Mouse (Mus musculus) kidney, postnatal 0 days (tissue): ENCODE data around the gene 3110082I17Rik. TPM values are rescaled to one million over a fixed set of nuclear protein-coding genes. Genes with fewer than 3 reads are reported as not detected.

Source experiments
- ATAC-seq: fragments of 200-750 bp; cut with Nextera tagmentation; replicated peaks from 2 replicates; pipeline ENCODE4 v1.8.0; 2017; ENCODE audit warnings: low read depth, moderate number of reproducible peaks, moderate TSS enrichment, moderate library complexity; ENCODE audit not compliant: low FRiP score
- DNase-seq: peaks from one replicate; pipeline ENCODE4 v3.0.0-alpha.2; 2016; ENCODE audit warnings: low spot score
- H3K27ac ChIP-seq: fragments of 300-500 bp; sonication (generic); 2 replicates; pipeline ENCODE4 v1.5.1; 2014; ENCODE audit warnings: mild to moderate bottlenecking
- H3K27me3 ChIP-seq: fragments of 300-500 bp; sonication (generic); 2 replicates; pipeline ENCODE4 v1.6.1; 2014; ENCODE audit warnings: low read length, mixed read lengths; ENCODE audit not compliant: insufficient read depth
- H3K36me3 ChIP-seq: fragments of 300-500 bp; sonication (generic); 2 replicates; pipeline ENCODE4 v1.6.1; 2014; ENCODE audit warnings: low read length, mixed read lengths; ENCODE audit not compliant: insufficient read depth
- H3K4me1 ChIP-seq: fragments of 300-500 bp; sonication (generic); replicated peaks from 2 replicates; pipeline ENCODE4 v1.6.1; 2014; ENCODE audit warnings: antibody characterized with exemption, low read length, mixed read lengths; ENCODE audit not compliant: insufficient read depth
- H3K4me2 ChIP-seq: fragments of 300-500 bp; sonication (generic); 2 replicates; pipeline ENCODE4 v1.6.1; 2014; ENCODE audit warnings: mild to moderate bottlenecking, low read length, moderate library complexity, mixed read lengths
- H3K4me3 ChIP-seq: fragments of 300-500 bp; sonication (generic); replicated peaks from 2 replicates; pipeline ENCODE4 v1.5.1; 2014; ENCODE audit warnings: low read depth, low read length
- H3K9ac ChIP-seq: fragments of 300-500 bp; sonication (generic); 2 replicates; pipeline ENCODE4 v1.6.1; 2014; ENCODE audit warnings: low read depth, low read length
- H3K9me3 ChIP-seq: fragments of 300-500 bp; sonication (generic); replicated peaks from 2 replicates; pipeline ENCODE4 v1.6.1; 2016; ENCODE audit warnings: low read length, inconsistent platforms, mixed read lengths
- CTCF ChIP-seq: IDR thresholded peaks from 2 replicates; pipeline ENCODE4 v1.5.1; 2016; ENCODE audit warnings: antibody characterized with exemption, low read depth, mild to moderate bottlenecking, moderate library complexity
- WGBS: fragments of 180-500 bp; shearing (Covaris S2); extraction: QIAGEN DNeasy Blood & Tissue Kit; methylation state at CpG from one replicate; pipeline ENCODE4 v1.1.7; 2014; 5-methylcytosine and 5-hydroxymethylcytosine counted together
- polyA plus RNA-seq: library from polyadenylated mRNA; unstranded; fragments of >200 nt; fragmentation: Nextera tagmentation; extraction: Ambion mirVana; gene quantifications from 2 replicates; pipeline ENCODE4 v1.2.1, GENCODE M21; 2015

3110082I17Rik gene
- polyA plus RNA-seq, 1 experiment from 2014 or later: 25.6 TPM

GRCm38 (mm10) chr5:139440451-139440850 is 19.9 kb downstream of the 3110082I17Rik start:
- Histone ChIP-seq H3K4me3 (no peak overlapping the region), H3K4me1 (no peaks in the 10 kb centered on the region), H3K9ac (no peak overlapping the region), H3K27ac (no peak overlapping the region), H3K9me3 (no peaks in the 10 kb centered on the region), H3K27me3 (no peaks in the 10 kb centered on the region), H3K4me2 (no peak overlapping the region), H3K36me3 (no peaks in the 10 kb centered on the region)
- 78% methylated on average over 5 of the region's 5 CpGs for WGBS
- TF ChIP-seq CTCF: no peak
- ATAC-seq (no peak), DNase-seq (no peak)

GRCm38 (mm10) chr5:139438440-139438839 is 21.9 kb downstream of the 3110082I17Rik start:
- 89% methylated on average over 12 of the region's 12 CpGs for WGBS
- Histone ChIP-seq H3K36me3 (no peaks in the 10 kb centered on the region), H3K9me3 (no peaks in the 10 kb centered on the region), H3K27me3 (no peaks in the 10 kb centered on the region), H3K9ac (no peak overlapping the region), H3K4me3 (no peak overlapping the region), H3K27ac (no peak overlapping the region), H3K4me2 (no peak overlapping the region), H3K4me1 (no peaks in the 10 kb centered on the region)
- ATAC-seq: no peak
- no peak for TF ChIP-seq CTCF
- no peak for DNase-seq

- Histone ChIP-seq H3K36me3 (no peaks in the 10 kb centered on the region), H3K27me3 (no peaks in the 10 kb centered on the region), H3K4me1 (no peaks in the 10 kb centered on the region), H3K4me3 (no peak overlapping the region), H3K4me2 (no peak overlapping the region), H3K9me3 (no peaks in the 10 kb centered on the region), H3K27ac (no peak overlapping the region), H3K9ac (no peak overlapping the region)
- TF ChIP-seq CTCF: no peak
- no peak for DNase-seq
- WGBS: 86% methylated on average over 4 of the region's 4 CpGs
- no peak for ATAC-seq
Measured at GRCm38 (mm10) chr5:139437769-139438168, 22.6 kb downstream of the 3110082I17Rik start.

GRCm38 (mm10) chr5:139434940-139435339 is 25.4 kb downstream of the 3110082I17Rik start:
- no peaks in the 10 kb centered on the region for H3K9me3 ChIP-seq
- DNase-seq (no peak), ATAC-seq (no peak)
- no peak overlapping the region for H3K27ac ChIP-seq
- peaks cover 14% of the 10 kb centered on the region; the same call in 1 of the 2 replicates for H3K4me1 ChIP-seq
- no peaks in the 10 kb centered on the region for H3K27me3 ChIP-seq
- TF ChIP-seq CTCF: no peak
- H3K9ac ChIP-seq: no peak overlapping the region
- H3K4me2 ChIP-seq: no peak overlapping the region
- WGBS: 47% methylated on average over 8 of the region's 8 CpGs
- no peak overlapping the region for H3K4me3 ChIP-seq
- H3K36me3 ChIP-seq: no peaks in the 10 kb centered on the region

- no peaks in the 10 kb centered on the region for H3K9me3 ChIP-seq
- H3K36me3 ChIP-seq: no peaks in the 10 kb centered on the region
- no peaks in the 10 kb centered on the region for H3K27me3 ChIP-seq
- no peak overlapping the region for H3K4me2 ChIP-seq
- H3K27ac ChIP-seq: no peak overlapping the region
- no peak overlapping the region for H3K4me3 ChIP-seq
- ATAC-seq: no peak
- H3K9ac ChIP-seq: no peak overlapping the region
- no peak for TF ChIP-seq CTCF
- no peak for DNase-seq
- H3K4me1 ChIP-seq: peaks cover 19% of the 10 kb centered on the region; the same call in 1 of the 2 replicates
- WGBS: 63% methylated on average over 9 of the region's 9 CpGs
Measured at GRCm38 (mm10) chr5:139433842-139434568, 26.3 kb downstream of the 3110082I17Rik start.

- no peak overlapping the region for H3K9ac ChIP-seq
- no peak overlapping the region for H3K4me2 ChIP-seq
- H3K27ac ChIP-seq: no peak overlapping the region
- DNase-seq (no peak), ATAC-seq (no peak)
- H3K4me1 ChIP-seq: peaks cover 19% of the 10 kb centered on the region; the same call in 1 of the 2 replicates
- H3K36me3 ChIP-seq: no peaks in the 10 kb centered on the region
- no peaks in the 10 kb centered on the region for H3K27me3 ChIP-seq
- no peaks in the 10 kb centered on the region for H3K9me3 ChIP-seq
- no peak overlapping the region for H3K4me3 ChIP-seq
- 47% methylated on average over 7 of the region's 7 CpGs for WGBS
- no peak for TF ChIP-seq CTCF
Measured at GRCm38 (mm10) chr5:139432747-139433508, 27.4 kb downstream of the 3110082I17Rik start.
